Mouse (Mus musculus) right cerebral cortex, adult 2 months (tissue): ENCODE results near the gene Gpc5.

Experiments
- DNase-seq, 2 experiments: peaks; one replicate each; pipeline ENCODE4 v3.0.0; 2021 to 2022; ENCODE audit warnings: low spot score in 2 of 2

Gene Gpc5

DNA sequence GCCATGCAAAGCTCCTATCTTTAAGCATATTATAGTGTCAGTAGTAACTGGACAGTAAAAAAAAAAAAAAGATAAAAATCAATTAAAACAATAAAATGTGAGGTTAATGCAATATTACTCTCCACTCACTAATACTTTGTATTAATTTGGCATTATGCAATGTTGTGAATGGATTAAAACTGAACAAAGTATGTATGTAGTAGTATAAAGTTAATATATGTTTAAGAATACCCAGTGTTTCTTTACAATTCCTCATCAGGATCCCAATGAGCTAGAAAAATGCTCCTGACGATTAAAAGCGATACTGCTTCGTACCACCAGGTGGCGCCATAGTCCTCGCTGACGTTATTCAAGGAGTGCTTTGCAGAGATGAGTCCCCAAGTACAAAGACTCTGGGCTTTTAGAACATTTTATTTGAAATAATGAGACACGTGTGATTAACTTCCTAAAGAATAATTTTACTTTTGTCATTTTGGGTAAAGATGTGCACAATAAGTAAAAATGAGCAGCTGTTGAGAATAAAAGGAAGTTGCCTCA, 739.3 kb downstream of the Gpc5 start:
- DNase-seq: peak; percentile 87 to 89

- no peak for DNase-seq
These were observed 740.0 kb downstream of the Gpc5 start for GRCm38 (mm10) chr14:115831854-115832625.

DNA sequence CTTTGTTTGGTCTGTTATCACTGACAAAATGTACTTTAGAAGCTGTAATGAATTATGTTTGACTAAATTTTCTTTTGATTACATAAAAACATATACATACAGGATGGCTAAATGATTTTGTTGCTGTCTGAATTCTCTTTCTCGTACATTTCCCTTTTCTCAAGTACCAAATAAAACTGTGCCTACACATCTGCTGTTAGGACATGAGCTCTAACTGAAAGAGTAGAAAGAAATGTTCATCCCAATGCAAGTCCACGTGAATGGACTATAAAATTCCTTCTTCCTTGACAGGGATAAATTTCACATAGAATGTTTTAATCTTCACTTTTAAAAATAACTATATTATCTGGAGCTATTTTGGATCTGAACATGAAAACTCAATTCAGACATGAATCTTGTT, 751.8 kb downstream of the Gpc5 start:
- DNase-seq: no peak

GRCm38 (mm10) chr14:115844773-115845427, 752.9 kb downstream of the Gpc5 start:
- no peak for DNase-seq

DNA sequence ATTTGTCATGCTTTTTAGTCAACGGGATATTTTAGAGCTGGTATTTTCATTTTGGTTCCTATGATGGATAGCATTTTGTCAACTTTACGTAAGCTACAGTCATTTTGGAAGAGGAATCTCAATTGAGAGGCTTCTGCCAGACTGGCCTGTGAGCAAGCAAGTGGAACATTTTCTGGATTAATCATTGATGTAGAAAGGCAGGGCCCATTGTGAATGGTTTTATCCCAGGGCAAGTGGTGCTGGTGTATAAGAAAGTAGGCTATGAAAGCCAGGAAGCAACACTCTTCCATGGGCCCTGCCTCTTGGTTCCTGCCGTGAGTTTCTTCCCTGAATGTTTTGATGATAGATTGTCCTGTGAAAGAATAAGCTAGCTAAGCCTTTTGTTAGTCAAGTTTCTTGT, 777.1 kb downstream of the Gpc5 start:
- no peak for DNase-seq

DNA sequence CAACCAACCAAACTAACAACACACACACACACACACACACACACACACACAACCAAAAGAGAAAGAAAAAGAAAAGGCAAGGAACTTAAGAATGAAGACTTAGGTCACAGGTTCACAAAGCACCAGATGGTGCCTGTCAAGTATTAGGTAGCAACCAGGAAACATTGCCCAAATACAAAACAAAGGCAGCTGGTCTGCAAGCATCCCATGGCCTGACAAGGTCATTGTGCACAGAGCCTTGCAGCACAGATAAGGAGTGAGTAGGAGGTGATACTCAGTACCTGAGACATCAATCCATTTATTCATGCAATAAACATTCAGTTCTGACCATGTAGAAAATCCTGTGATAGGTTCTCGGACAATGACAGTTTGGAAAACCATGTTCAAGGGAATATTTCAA, 884.0 kb downstream of the Gpc5 start:
- DNase-seq: no peak

- DNase-seq: no peak
These were observed 887.2 kb downstream of the Gpc5 start for GRCm38 (mm10) chr14:115979233-115979632.

GRCm38 (mm10) chr14:115990764-115991163, 898.7 kb downstream of the Gpc5 start:
- DNase-seq: no peak

GRCm38 (mm10) chr14:115993520-115994106, 901.6 kb downstream of the Gpc5 start:
- DNase-seq: no peak

GRCm38 (mm10) chr14:115998931-115999330, 906.9 kb downstream of the Gpc5 start:
- DNase-seq: no peak

DNA sequence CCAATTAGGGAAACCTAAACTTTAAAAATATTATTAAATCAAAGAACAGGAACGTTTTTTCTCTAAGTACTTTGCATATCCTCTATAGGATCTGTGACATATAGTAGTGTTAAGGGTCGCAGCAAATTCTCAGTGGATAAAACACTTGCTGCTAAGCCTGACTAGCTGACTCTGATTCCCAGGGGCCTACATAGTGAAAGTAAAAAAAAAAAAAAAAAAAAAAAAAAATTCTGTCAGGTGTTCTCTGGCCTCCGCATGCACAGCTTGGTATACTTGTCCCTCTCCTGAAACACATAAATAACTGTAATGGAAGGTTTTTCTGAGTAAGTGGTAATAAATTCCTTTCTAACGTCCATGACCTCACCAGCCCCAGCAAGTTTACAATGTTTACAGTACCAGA, 995.0 kb downstream of the Gpc5 start:
- DNase-seq: no peak

- DNase-seq: no peak
These were observed 1035.9 kb downstream of the Gpc5 start for GRCm38 (mm10) chr14:116127943-116128342.

- no peak for DNase-seq
These were observed 1045.3 kb downstream of the Gpc5 start for GRCm38 (mm10) chr14:116137330-116137729.

- no peak for DNase-seq
These were observed 1045.8 kb downstream of the Gpc5 start for GRCm38 (mm10) chr14:116137772-116138171.

- DNase-seq: no peak
These were observed 1070.6 kb downstream of the Gpc5 start for GRCm38 (mm10) chr14:116162586-116162985.

DNA sequence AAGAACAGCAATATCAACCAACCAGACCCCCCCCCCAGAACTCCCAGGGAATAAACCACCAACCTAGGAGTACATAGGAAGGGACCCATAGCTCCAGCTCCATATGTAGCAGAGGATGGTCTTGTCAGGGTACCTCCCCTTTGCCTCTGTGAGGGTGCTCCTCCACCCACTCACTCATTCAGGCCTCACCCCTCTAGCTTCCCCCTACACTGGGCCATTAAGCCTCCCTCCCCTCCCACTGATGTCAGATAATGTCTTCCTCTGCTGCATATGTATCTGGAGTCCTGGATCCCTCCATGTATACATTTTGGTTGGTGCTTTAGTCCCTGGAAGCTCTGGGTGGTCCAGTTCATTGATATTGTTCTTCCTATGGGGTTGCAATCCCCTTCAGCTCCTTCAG, 1075.4 kb downstream of the Gpc5 start:
- no peak for DNase-seq

DNA sequence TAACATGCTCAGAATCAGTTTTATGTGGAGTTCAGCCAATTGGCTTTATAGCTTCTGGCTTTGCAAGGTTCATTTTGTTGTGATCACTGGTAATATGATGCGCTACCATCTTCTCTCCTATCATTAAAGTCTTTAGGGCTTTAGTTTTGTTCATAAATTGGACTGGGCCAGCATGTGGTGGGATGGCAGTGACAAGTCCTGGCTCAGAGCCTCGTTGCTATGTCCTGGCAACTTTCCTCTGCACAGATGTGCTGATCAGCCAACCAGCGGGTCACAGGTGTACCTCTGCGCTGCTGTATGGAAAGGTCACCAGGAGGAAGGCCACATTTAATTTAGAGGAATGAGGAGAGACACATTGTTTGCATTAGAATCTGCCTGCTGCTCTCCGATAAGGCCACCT, 1077.1 kb downstream of the Gpc5 start:
- DNase-seq: no peak

DNA sequence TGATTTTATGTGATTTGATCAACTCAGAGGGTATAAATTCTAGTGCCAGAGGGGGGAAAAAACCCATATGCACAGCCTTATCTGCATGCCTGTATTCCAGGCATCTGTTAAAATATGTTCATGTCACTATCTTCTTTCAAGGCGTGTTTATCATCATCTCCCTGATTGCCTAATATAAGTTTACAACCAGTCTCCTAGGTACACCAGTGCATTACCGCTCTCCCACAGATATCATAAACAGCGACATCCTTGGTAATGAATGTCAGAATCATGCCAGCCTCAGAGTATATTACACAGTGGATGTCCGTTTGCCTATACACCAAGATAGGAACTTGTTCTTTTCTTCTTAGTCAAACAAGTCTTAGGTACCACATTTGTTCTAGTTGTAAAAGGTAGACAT, 1095.0 kb downstream of the Gpc5 start:
- DNase-seq: no peak

GRCm38 (mm10) chr14:116206977-116207376, 1115.0 kb downstream of the Gpc5 start:
- peak; percentile 9 to 13 for DNase-seq

DNA sequence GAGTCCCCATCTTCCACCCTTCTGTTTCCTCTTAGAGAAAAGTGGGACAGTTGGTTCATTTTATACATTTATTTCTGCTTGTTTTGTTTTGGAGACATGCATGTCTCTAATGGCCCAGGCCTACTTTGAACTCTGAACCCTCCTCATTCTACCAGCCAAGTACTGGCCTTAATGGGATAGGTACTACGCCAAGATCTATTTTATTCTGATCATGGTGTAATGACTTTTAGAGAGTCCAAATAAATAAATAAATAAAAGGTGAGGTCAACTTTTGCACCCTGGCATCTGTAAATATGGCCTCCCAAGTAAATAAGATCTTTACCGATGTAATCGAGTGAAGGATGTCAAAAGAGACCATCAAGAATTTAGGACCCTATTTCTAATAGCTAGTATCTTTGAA, 1116.6 kb downstream of the Gpc5 start:
- DNase-seq: no peak

- peak; percentile 31 to 43 for DNase-seq
These were observed 1117.0 kb downstream of the Gpc5 start for GRCm38 (mm10) chr14:116209045-116209444.

DNA sequence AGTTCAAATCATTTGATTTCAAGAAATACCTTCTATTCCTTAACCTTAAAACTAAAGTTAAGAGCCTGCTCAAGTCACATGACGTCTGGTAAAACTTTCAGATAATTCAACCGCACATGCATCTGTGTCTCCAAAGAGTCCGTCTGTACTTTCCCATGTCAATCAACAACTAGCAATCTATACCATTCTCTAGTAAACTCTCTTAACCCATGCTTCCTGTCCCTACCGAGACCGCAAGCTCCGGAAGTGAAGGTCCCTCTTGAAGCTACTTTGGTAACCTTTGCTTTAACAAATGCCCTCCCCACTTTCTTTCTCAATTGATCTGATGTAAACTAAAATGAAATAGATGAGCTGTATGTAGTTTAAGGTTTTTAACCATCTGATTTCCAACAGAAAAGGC, 1118.3 kb downstream of the Gpc5 start:
- DNase-seq: no peak

GRCm38 (mm10) chr14:116212029-116212428, 1120.0 kb downstream of the Gpc5 start:
- DNase-seq: no peak
